Mouse (Mus musculus): ENCODE measurements around the gene Cfap299.

Gene Cfap299

GRCm38 (mm10) chr5:98328848-98329624, at the start of gene Cfap299:
TSS of gene Cfap299 (plus strand) at chr5:98329304.
- H3K27me3 ChIP-seq (ENCODE audit: insufficient read depth, low read length) = peaks cover 22% of the 10 kb centered on the region
- 0 out of 2 replicates have a peak, but pooled peaks cover 3% of the 10 kb centered on the region for H3K4me1 ChIP-seq (replicated peaks; ENCODE audit: low read depth, low read length)
- TF ChIP-seq NANOG (IDR thresholded peaks at IDR 0.05; ENCODE audit: borderline replicate concordance, low read length) (no peak), CTCF (conservative IDR thresholded peaks at IDR 0.05; ENCODE audit: low read length) (0 out of 2 replicates have a peak, but pooled peaks have one; percentile 13)
- H3K36me3 ChIP-seq (ENCODE audit: insufficient read depth, low read length) = no peaks in the 10 kb centered on the region
- H3K9me3 ChIP-seq (ENCODE audit: low read length) = peaks cover 6% of the 10 kb centered on the region; the same call in 1 of the 2 replicates
- H3K4me3 ChIP-seq (replicated peaks; ENCODE audit: low read length) = peak within 1 kb of the TSS; percentile 78

GRCm38 (mm10) chr5:98281993-98282392, 47.1 kb upstream of the Cfap299 start:
- H3K27me3 ChIP-seq (ENCODE audit: insufficient read depth, low read length) = 0 out of 2 replicates have a peak, but pooled peaks cover 6% of the 10 kb centered on the region
- H3K36me3 ChIP-seq (ENCODE audit: insufficient read depth, low read length) = no peaks in the 10 kb centered on the region
- no peaks in the 10 kb centered on the region for H3K9me3 ChIP-seq (ENCODE audit: low read length)
- H3K4me1 ChIP-seq (replicated peaks; ENCODE audit: low read depth, low read length) = peaks cover 9% of the 10 kb centered on the region
- H3K4me3 ChIP-seq (replicated peaks; ENCODE audit: low read length) = no peak overlapping the region
- no peak for TF ChIP-seq CTCF (conservative IDR thresholded peaks at IDR 0.05; ENCODE audit: low read length)
- TF ChIP-seq POU5F1 (IDR thresholded peaks at IDR 0.05; ENCODE audit: borderline replicate concordance, low read length) = no peak
- no peak for TF ChIP-seq NANOG (IDR thresholded peaks at IDR 0.05; ENCODE audit: borderline replicate concordance, low read length)

GRCm38 (mm10) chr5:98283696-98284478, 45.2 kb upstream of the Cfap299 start:
- Histone ChIP-seq H3K27me3 (ENCODE audit: insufficient read depth, low read length) (0 out of 2 replicates have a peak, but pooled peaks cover 6% of the 10 kb centered on the region), H3K4me1 (replicated peaks; ENCODE audit: low read depth, low read length) (peaks cover 9% of the 10 kb centered on the region), H3K36me3 (ENCODE audit: insufficient read depth, low read length) (no peaks in the 10 kb centered on the region), H3K4me3 (replicated peaks; ENCODE audit: low read length) (no peak overlapping the region), H3K9me3 (ENCODE audit: low read length) (no peaks in the 10 kb centered on the region)
- TF ChIP-seq POU5F1 (IDR thresholded peaks at IDR 0.05; ENCODE audit: borderline replicate concordance, low read length) = no peak
- no peak for TF ChIP-seq NANOG (IDR thresholded peaks at IDR 0.05; ENCODE audit: borderline replicate concordance, low read length)
- no peak for TF ChIP-seq CTCF (conservative IDR thresholded peaks at IDR 0.05; ENCODE audit: low read length)

GRCm38 (mm10) chr5:98290642-98291041, 38.5 kb upstream of the Cfap299 start:
- H3K36me3 ChIP-seq (ENCODE audit: insufficient read depth, low read length) = no peaks in the 10 kb centered on the region
- H3K4me1 ChIP-seq (replicated peaks; ENCODE audit: low read depth, low read length) = peaks cover 10% of the 10 kb centered on the region; the same call in 1 of the 2 replicates
- H3K27me3 ChIP-seq (ENCODE audit: insufficient read depth, low read length) = peaks cover 15% of the 10 kb centered on the region
- no peaks in the 10 kb centered on the region for H3K9me3 ChIP-seq (ENCODE audit: low read length)
- no peak for TF ChIP-seq POU5F1 (IDR thresholded peaks at IDR 0.05; ENCODE audit: borderline replicate concordance, low read length)
- no peak for TF ChIP-seq NANOG (IDR thresholded peaks at IDR 0.05; ENCODE audit: borderline replicate concordance, low read length)
- no peak for TF ChIP-seq CTCF (conservative IDR thresholded peaks at IDR 0.05; ENCODE audit: low read length)
- no peak overlapping the region for H3K4me3 ChIP-seq (replicated peaks; ENCODE audit: low read length)

GRCm38 (mm10) chr5:98292388-98293048, 36.6 kb upstream of the Cfap299 start:
- Histone ChIP-seq H3K4me3 (replicated peaks; ENCODE audit: low read length) (peak overlapping the region; percentile 32; the same call in 1 of the 2 replicates), H3K4me1 (replicated peaks; ENCODE audit: low read depth, low read length) (peaks cover 10% of the 10 kb centered on the region; the same call in 1 of the 2 replicates), H3K9me3 (ENCODE audit: low read length) (no peaks in the 10 kb centered on the region), H3K36me3 (ENCODE audit: insufficient read depth, low read length) (no peaks in the 10 kb centered on the region), H3K27me3 (ENCODE audit: insufficient read depth, low read length) (peaks cover 15% of the 10 kb centered on the region)
- TF ChIP-seq POU5F1 (IDR thresholded peaks at IDR 0.05; ENCODE audit: borderline replicate concordance, low read length) (no peak), NANOG (IDR thresholded peaks at IDR 0.05; ENCODE audit: borderline replicate concordance, low read length) (no peak)

GRCm38 (mm10) chr5:98293049-98293715, 35.9 kb upstream of the Cfap299 start:
- H3K9me3 ChIP-seq (ENCODE audit: low read length) = no peaks in the 10 kb centered on the region
- TF ChIP-seq NANOG (IDR thresholded peaks at IDR 0.05; ENCODE audit: borderline replicate concordance, low read length) = no peak
- no peak for TF ChIP-seq POU5F1 (IDR thresholded peaks at IDR 0.05; ENCODE audit: borderline replicate concordance, low read length)
- no peak for TF ChIP-seq CTCF (conservative IDR thresholded peaks at IDR 0.05; ENCODE audit: low read length)
- peaks cover 15% of the 10 kb centered on the region for H3K27me3 ChIP-seq (ENCODE audit: insufficient read depth, low read length)
- H3K4me1 ChIP-seq (replicated peaks; ENCODE audit: low read depth, low read length) = peaks cover 10% of the 10 kb centered on the region; the same call in 1 of the 2 replicates
- H3K36me3 ChIP-seq (ENCODE audit: insufficient read depth, low read length) = no peaks in the 10 kb centered on the region
- peak overlapping the region; percentile 32; the same call in 1 of the 2 replicates for H3K4me3 ChIP-seq (replicated peaks; ENCODE audit: low read length)

- H3K4me3 ChIP-seq (replicated peaks; ENCODE audit: low read length) = no peak overlapping the region
- no peaks in the 10 kb centered on the region for H3K9me3 ChIP-seq (ENCODE audit: low read length)
- TF ChIP-seq POU5F1 (IDR thresholded peaks at IDR 0.05; ENCODE audit: borderline replicate concordance, low read length) (no peak), CTCF (conservative IDR thresholded peaks at IDR 0.05; ENCODE audit: low read length) (no peak), NANOG (IDR thresholded peaks at IDR 0.05; ENCODE audit: borderline replicate concordance, low read length) (no peak)
- no peaks in the 10 kb centered on the region for H3K36me3 ChIP-seq (ENCODE audit: insufficient read depth, low read length)
- H3K27me3 ChIP-seq (ENCODE audit: insufficient read depth, low read length) = peaks cover 2% of the 10 kb centered on the region; the same call in 1 of the 2 replicates
- H3K4me1 ChIP-seq (replicated peaks; ENCODE audit: low read depth, low read length) = peaks cover 5% of the 10 kb centered on the region; the same call in 1 of the 2 replicates
These were observed 29.0 kb upstream of the Cfap299 start for GRCm38 (mm10) chr5:98300079-98300478.
